Mouse (Mus musculus): ENCODE results near the gene Hist1h2bf. TPM values are rescaled to one million over a fixed set of nuclear protein-coding genes. Genes with fewer than 3 reads are reported as not detected.
A peak's percentile ranks its signal among the peaks of the same experiment; 100 is the strongest.

The Hist1h2bf gene
- total RNA-seq, 2 experiments from 2014 or later: 321 to 575 TPM

DNA sequence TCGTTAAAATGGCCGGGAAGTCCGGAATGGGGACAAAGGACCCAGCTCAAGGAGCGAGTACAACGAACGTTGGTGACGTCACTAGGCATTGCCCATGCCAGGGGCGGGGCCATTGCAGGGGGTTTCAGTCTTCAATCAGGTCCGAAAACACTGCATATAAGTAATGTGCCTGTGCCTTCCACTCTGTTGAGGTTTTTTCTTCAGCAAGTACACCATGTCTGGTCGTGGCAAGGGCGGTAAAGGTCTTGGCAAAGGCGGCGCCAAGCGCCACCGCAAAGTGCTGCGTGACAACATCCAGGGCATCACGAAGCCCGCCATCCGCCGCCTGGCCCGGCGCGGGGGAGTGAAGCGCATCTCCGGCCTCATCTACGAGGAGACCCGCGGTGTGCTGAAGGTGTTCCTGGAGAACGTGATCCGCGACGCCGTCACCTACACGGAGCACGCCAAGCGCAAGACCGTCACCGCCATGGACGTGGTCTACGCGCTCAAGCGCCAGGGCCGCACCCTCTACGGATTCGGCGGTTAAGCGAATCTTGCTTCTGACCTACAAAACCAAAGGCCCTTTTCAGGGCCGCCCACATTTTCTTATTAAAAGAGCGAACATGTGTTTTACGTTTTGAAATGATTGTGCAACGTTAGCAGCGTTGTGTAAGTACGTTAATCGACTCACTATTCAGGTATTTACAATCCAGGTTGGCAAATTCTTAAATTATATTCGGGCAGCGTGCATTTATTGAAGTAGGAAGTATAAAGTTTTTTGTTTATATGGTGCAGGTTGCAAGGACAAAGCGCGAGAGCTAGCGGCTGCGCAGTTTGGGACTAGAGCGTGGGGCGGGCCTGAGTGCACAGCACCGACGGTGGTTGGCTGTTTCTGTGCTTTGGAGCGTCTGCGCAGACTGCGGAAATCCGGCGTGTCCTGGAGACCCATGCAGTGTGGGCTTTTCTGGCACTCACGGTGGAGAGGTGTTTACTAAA lies 42.8 kb downstream of the Hist1h2bf start, which contains the start of gene Hist1h4h:
Gene Hist1h4h, plus strand, starts transcription at position 150 of the 975 bp plus-strand sequence.
- ATAC-seq (replicated peaks; ENCODE audit: poor library complexity): peak; percentile 52

DNA sequence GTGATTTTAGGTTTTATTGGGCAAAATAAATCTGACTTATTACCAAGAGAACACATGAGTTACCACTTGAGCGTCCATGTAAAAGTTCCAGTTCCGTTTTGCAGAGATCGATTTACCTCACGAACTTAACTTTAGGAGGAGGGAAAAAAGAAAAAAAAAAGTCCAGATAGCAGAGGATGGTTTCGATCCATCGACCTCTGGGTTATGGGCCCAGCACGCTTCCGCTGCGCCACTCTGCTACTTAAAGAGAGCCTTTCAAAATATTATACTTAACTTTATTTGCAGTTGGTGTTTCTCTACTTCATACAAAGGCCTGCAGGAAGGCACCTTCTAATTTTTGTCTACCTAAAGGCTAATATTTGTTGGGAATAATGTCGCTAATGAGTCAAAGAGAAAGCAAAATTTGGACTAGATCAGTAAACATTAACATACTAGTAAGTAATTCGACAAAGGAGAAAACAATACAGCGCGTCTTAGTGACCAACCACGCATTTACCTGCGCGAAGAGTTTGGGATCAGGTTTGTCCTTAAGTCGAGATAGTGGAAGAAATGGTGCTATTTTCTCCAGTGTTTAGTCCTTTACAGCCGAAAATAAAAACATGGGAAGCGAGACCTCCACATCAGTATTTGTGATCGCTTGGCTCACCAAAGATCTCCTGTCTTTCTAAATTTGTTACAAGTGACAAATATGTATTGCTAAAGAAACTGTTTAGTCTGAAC lies 43.7 kb downstream of the Hist1h2bf start:
- no peak for ATAC-seq (replicated peaks; ENCODE audit: poor library complexity)

DNA sequence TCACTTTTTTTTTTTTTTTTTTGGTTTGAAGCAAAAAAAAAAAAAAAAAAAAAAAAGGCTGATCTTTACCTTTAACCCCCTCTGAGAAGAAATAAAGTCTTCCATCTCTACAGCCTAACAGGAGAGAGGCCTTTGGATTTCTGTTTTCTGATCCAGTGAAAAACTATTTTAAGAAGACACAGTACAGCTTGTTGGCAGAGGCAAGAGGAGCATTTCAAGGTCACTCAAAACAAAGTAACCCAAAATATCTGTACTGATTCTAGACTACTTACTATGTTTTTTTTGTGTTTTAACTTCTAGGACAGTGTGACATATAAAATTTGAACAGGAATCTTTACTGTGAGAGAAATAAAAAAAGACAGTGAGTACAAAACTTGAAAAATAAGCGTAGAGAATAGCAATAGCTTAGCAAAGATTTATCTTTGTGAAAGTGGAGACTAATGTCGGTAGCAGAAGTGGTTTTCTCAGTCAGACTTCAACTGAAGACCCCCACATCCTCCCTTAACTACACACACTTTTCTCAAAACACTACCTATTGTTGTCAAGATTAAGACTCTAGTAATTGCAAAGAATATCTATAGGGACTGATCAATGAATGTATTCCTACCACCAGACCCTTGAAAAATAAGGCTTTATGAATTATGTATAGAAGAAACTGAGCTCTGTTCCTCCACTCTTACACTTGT lies 44.4 kb downstream of the Hist1h2bf start:
- no peak for ATAC-seq (replicated peaks; ENCODE audit: poor library complexity)

DNA sequence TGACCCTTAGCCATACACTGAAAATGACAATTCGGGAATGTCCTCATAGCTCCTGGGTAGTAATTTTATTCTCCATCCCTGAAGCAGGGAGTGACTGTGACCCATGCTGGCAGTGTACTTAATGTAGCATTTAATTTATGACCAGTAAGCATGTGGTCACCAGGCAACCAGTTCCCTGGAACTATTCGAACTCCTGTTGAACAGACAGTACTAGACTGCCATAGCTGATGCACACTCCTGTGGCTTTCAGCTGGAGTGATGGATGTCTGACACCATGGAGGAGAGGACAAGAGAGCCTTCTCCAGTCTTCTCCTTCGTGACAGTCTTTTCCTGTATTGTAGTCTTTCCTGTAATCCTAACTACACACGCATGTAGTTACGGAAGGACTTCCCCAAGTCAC lies 45.0 kb downstream of the Hist1h2bf start:
- ATAC-seq (replicated peaks; ENCODE audit: poor library complexity): no peak

DNA sequence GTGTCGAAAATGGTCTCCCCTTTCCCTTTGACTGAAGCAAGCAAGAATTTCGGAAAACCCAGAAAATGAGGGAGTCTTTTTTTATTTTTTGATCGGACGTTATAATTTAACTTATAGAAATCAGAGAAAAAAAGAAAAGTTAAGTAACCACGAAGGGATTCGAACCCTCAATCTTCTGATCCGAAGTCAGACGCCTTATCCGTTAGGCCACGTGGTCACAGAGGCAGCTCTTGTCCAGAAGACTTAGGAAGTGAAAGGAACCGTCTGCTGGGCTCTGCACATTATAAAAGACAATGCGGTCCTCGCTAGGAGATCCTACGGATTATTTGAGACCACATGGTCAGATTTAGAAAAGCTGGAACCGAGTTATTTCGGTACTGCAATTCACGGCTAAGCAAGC lies 47.7 kb downstream of the Hist1h2bf start:
- ATAC-seq (replicated peaks; ENCODE audit: poor library complexity): peak; percentile 43

DNA sequence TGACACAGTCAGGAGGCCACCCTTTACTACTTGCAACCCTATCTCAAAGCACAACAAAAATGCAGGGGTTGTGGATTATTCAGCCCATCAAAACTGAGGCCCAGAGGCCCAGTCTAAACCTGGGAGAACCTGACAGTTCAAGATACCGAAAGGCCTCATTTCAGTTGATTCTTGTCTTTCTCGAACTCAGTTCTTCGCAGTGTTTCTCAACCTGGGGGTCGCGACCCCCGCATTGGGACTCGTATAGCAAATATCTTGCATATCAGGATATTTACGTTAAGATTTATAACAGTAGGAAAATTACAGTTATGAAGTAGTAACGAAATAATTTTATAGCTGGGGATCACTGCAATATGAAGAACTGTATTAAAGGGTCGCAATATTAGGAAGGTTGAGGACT lies 48.1 kb downstream of the Hist1h2bf start:
- no peak for ATAC-seq (replicated peaks; ENCODE audit: poor library complexity)

DNA sequence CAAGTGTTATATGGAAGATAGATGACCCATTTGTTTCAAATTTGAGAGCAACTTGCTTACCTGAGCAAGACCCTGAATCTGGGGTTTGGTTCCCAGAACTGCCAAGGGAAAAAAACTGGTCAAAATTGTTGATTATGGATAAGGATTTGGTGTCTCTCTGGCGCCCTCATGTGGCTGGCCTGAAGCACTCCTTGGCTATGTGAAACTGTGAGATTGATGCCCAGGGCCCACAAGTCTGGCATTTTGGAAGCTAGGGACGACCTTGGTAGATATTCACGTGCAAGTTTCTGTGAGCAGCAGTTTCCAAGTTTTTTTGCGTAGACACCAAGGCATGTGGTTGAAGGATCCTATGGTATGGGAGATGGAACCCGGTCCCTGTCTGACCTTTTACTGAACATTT lies 49.3 kb downstream of the Hist1h2bf start:
- ATAC-seq (replicated peaks; ENCODE audit: poor library complexity): peak; percentile 69

DNA sequence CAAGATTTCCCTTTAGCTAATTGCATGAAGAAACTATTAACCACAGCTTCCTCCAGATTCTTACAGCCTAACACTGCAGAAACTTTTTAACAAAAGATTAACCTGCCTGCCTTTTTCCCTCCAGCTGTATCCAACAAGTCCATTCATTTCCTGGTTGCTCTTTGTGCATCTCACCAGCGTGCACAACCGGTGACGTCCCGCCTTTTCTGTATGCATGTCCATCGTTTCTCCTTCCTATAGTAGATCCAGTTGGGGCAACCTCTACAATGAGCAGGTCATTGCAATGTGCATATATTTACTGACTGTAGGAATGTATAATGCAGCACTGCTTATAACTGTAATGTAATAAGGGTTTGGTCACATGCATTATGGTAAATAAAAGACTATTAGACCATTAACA lies 50.0 kb downstream of the Hist1h2bf start:
- ATAC-seq (replicated peaks; ENCODE audit: poor library complexity): no peak

Other genes starting within 250 kb of the Hist1h2bf start
Only the 30 nearest of the 35 such genes appear.
- 7.1 and 7.4 TPM in 2 replicates for gene Abt1, start 150.3 kb downstream of the Hist1h2bf start, total RNA-seq (2015)
- gene Abt1, start 150.3 kb downstream of the Hist1h2bf start, total RNA-seq (2017): 9.5 and 11.0 TPM in 2 replicates
- gene Btn1a1, start 108.3 kb downstream of the Hist1h2bf start, total RNA-seq (2015): not detected in 2 replicates
- not detected in 2 replicates for gene Btn1a1, start 108.3 kb downstream of the Hist1h2bf start, total RNA-seq (2017)
- not detected in 2 replicates for gene Btn2a2, start 85.3 kb downstream of the Hist1h2bf start, total RNA-seq (2015)
- 0.17 TPM in 1 of 2 replicates, not detected in the other for gene Btn2a2, start 85.3 kb downstream of the Hist1h2bf start, total RNA-seq (2017)
- gene Hist1h4h, start 43.1 kb downstream of the Hist1h2bf start, total RNA-seq (2015): 57.4 and 61.0 TPM in 2 replicates
- gene Hist1h4h, start 43.1 kb downstream of the Hist1h2bf start, total RNA-seq (2017): 855 and 1,026 TPM in 2 replicates
- gene Hist1h2af, start 40.3 kb downstream of the Hist1h2bf start, total RNA-seq (2015): 36.0 and 48.7 TPM in 2 replicates
- 1,885 and 2,197 TPM in 2 replicates for gene Hist1h2af, start 40.3 kb downstream of the Hist1h2bf start, total RNA-seq (2017)
- gene Hist1h3g, start 38.8 kb downstream of the Hist1h2bf start, total RNA-seq (2015): 212 and 246 TPM in 2 replicates
- gene Hist1h3g, start 38.8 kb downstream of the Hist1h2bf start, total RNA-seq (2017): 210 and 363 TPM in 2 replicates
- 32.4 and 33.2 TPM in 2 replicates for gene Hist1h2bh, start 30.8 kb downstream of the Hist1h2bf start, total RNA-seq (2015)
- gene Hist1h2bh, start 30.8 kb downstream of the Hist1h2bf start, total RNA-seq (2017): 120 and 144 TPM in 2 replicates
- 40.7 and 44.7 TPM in 2 replicates for gene Hist1h3f, start 30.1 kb downstream of the Hist1h2bf start, total RNA-seq (2015)
- 86.8 and 176 TPM in 2 replicates for gene Hist1h3f, start 30.1 kb downstream of the Hist1h2bf start, total RNA-seq (2017)
- gene Hist1h4f, start 22.5 kb downstream of the Hist1h2bf start, total RNA-seq (2015): 61.3 and 71.9 TPM in 2 replicates
- gene Hist1h4f, start 22.5 kb downstream of the Hist1h2bf start, total RNA-seq (2017): 1,789 and 2,180 TPM in 2 replicates
- 8.5 and 9.3 TPM in 2 replicates for gene Hist1h1d, start 20.9 kb downstream of the Hist1h2bf start, total RNA-seq (2015)
- gene Hist1h1d, start 20.9 kb downstream of the Hist1h2bf start, total RNA-seq (2017): 112 TPM in 2 replicates
- gene Hist1h3e, start 11.8 kb downstream of the Hist1h2bf start, total RNA-seq (2015): 98.5 and 110 TPM in 2 replicates
- gene Hist1h3e, start 11.8 kb downstream of the Hist1h2bf start, total RNA-seq (2017): 286 and 398 TPM in 2 replicates
- gene Hist1h2ae, start 3.0 kb downstream of the Hist1h2bf start, total RNA-seq (2015): 5.3 and 9.4 TPM in 2 replicates
- gene Hist1h2ae, start 3.0 kb downstream of the Hist1h2bf start, total RNA-seq (2017): 249 and 287 TPM in 2 replicates
- gene Hist1h2bg, start 2.8 kb downstream of the Hist1h2bf start, total RNA-seq (2015): 285 and 322 TPM in 2 replicates
- 1,174 and 1,244 TPM in 2 replicates for gene Hist1h2bg, start 2.8 kb downstream of the Hist1h2bf start, total RNA-seq (2017)
- gene Hist1h2ad, start 185 bp upstream of the Hist1h2bf start, total RNA-seq (2015): 1.9 and 3.4 TPM in 2 replicates
- gene Hist1h2ad, start 185 bp upstream of the Hist1h2bf start, total RNA-seq (2017): 229 and 1,060 TPM in 2 replicates
- gene Hist1h3d, start 1.6 kb upstream of the Hist1h2bf start, total RNA-seq (2015): 105 and 131 TPM in 2 replicates
- gene Hist1h3d, start 1.6 kb upstream of the Hist1h2bf start, total RNA-seq (2017): 118 and 137 TPM in 2 replicates
- gene Hist1h4d, start 7.4 kb upstream of the Hist1h2bf start, total RNA-seq (2015): 492 and 526 TPM in 2 replicates
- 951 and 1,054 TPM in 2 replicates for gene Hist1h4d, start 7.4 kb upstream of the Hist1h2bf start, total RNA-seq (2017)
- 7.7 and 11.7 TPM in 2 replicates for gene Hist1h2be, start 46.9 kb upstream of the Hist1h2bf start, total RNA-seq (2015)
- gene Hist1h2be, start 46.9 kb upstream of the Hist1h2bf start, total RNA-seq (2017): 85.8 and 90.5 TPM in 2 replicates
- gene Hist1h1e, start 48.4 kb upstream of the Hist1h2bf start, total RNA-seq (2015): 297 TPM in 2 replicates
- gene Hist1h1e, start 48.4 kb upstream of the Hist1h2bf start, total RNA-seq (2017): 260 and 272 TPM in 2 replicates
- 17.1 and 19.7 TPM in 2 replicates for gene Hist1h2ac, start 109.8 kb upstream of the Hist1h2bf start, total RNA-seq (2015)
- gene Hist1h2ac, start 109.8 kb upstream of the Hist1h2bf start, total RNA-seq (2017): 101 and 110 TPM in 2 replicates
- 36.2 and 54.1 TPM in 2 replicates for gene Hist1h2bc, start 110.0 kb upstream of the Hist1h2bf start, total RNA-seq (2015)
- 196 and 235 TPM in 2 replicates for gene Hist1h2bc, start 110.0 kb upstream of the Hist1h2bf start, total RNA-seq (2017)
- not detected in 2 replicates for gene Hist1h1t, start 121.6 kb upstream of the Hist1h2bf start, total RNA-seq (2015)
- 0.29 TPM in 1 of 2 replicates, not detected in the other for gene Hist1h1t, start 121.6 kb upstream of the Hist1h2bf start, total RNA-seq (2017)
- gene Hist1h4c, start 124.3 kb upstream of the Hist1h2bf start, total RNA-seq (2015): 45.1 and 51.9 TPM in 2 replicates
- gene Hist1h4c, start 124.3 kb upstream of the Hist1h2bf start, total RNA-seq (2017): 238 and 311 TPM in 2 replicates
- gene Hfe, start 136.7 kb upstream of the Hist1h2bf start, total RNA-seq (2015): 15.9 and 16.6 TPM in 2 replicates
- 6.0 and 8.7 TPM in 2 replicates for gene Hfe, start 136.7 kb upstream of the Hist1h2bf start, total RNA-seq (2017)
- 103 and 110 TPM in 2 replicates for gene Hist1h1c, start 164.6 kb upstream of the Hist1h2bf start, total RNA-seq (2015)
- gene Hist1h1c, start 164.6 kb upstream of the Hist1h2bf start, total RNA-seq (2017): 686 and 791 TPM in 2 replicates
- 88.8 and 93.1 TPM in 2 replicates for gene Hist1h3c, start 171.4 kb upstream of the Hist1h2bf start, total RNA-seq (2015)
- 555 and 756 TPM in 2 replicates for gene Hist1h3c, start 171.4 kb upstream of the Hist1h2bf start, total RNA-seq (2017)
- gene Hist1h2bb, start 172.5 kb upstream of the Hist1h2bf start, total RNA-seq (2015): 232 TPM in 2 replicates
- gene Hist1h2bb, start 172.5 kb upstream of the Hist1h2bf start, total RNA-seq (2017): 3,020 and 3,268 TPM in 2 replicates
- gene Hist1h2ab, start 176.9 kb upstream of the Hist1h2bf start, total RNA-seq (2015): 28.1 and 45.4 TPM in 2 replicates
- 2,397 and 3,405 TPM in 2 replicates for gene Hist1h2ab, start 176.9 kb upstream of the Hist1h2bf start, total RNA-seq (2017)
- 332 and 371 TPM in 2 replicates for gene Hist1h3b, start 178.1 kb upstream of the Hist1h2bf start, total RNA-seq (2015)
- 579 and 647 TPM in 2 replicates for gene Hist1h3b, start 178.1 kb upstream of the Hist1h2bf start, total RNA-seq (2017)
- gene Hist1h4b, start 182.8 kb upstream of the Hist1h2bf start, total RNA-seq (2015): 33.6 and 56.1 TPM in 2 replicates
- gene Hist1h4b, start 182.8 kb upstream of the Hist1h2bf start, total RNA-seq (2017): 548 and 759 TPM in 2 replicates
- 39.5 and 40.4 TPM in 2 replicates for gene Hist1h4a, start 187.0 kb upstream of the Hist1h2bf start, total RNA-seq (2015)
- 492 and 698 TPM in 2 replicates for gene Hist1h4a, start 187.0 kb upstream of the Hist1h2bf start, total RNA-seq (2017)

Measured in megakaryocyte progenitor cell, adult 5-6 weeks (primary cell).